Mouse (Mus musculus) adrenal gland, postnatal 10 days (tissue): ENCODE measurements around the gene Tbx19. TPM values are rescaled to one million over a fixed set of nuclear protein-coding genes. Genes with fewer than 3 reads are reported as not detected.

ENCODE experiments used
- DNase-seq: peaks from one replicate; pipeline ENCODE4 v3.0.0; 2021; ENCODE audit warnings: mixed read lengths
- total RNA-seq, 2 experiments: library from RNA; stranded (reverse); gene quantifications; 2 replicates each; pipeline ENCODE4 v1.2.3; 2021

The Tbx19 gene
- total RNA-seq, 2 experiments from 2014 or later, result not detected

DNA sequence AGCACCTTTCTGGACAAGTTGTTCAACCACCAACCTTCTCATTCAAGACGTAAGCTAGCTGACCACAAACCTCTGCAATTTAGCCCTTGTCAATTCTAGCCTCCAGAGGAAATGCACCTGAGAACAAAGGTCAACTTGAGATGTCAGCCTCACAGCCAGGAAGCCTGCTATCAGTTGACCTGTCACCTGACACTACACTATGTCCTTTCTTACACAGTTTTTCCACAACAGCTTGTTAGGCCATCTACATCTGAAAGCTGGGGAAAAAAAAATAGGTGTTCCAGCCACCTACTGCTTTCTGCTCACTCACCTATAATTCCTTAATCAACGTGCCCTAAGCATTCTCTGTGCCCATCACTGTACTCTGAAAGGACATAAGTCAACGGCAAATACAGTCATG, 23.6 kb upstream of the Tbx19 start:
- DNase-seq, result no peak

DNA sequence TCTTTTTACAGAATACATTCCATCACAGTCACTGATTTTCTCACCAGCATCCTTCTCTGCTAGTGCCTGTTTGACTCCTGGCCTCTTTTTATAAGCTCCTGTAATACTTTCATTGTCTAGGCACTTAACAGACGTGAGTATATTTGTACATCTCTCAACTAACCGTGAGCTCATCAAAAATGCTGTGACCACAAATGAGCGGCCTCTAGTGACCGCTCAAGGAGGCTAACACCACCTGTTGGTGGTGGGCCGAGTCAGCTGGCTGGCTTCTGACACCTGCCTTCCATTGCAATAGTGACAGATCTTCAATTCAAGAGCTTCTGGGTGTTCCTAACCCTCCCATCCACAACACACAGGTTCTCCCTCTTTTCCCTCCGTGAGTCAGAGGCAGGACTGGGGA, 22.8 kb upstream of the Tbx19 start:
- DNase-seq, result no peak

DNA sequence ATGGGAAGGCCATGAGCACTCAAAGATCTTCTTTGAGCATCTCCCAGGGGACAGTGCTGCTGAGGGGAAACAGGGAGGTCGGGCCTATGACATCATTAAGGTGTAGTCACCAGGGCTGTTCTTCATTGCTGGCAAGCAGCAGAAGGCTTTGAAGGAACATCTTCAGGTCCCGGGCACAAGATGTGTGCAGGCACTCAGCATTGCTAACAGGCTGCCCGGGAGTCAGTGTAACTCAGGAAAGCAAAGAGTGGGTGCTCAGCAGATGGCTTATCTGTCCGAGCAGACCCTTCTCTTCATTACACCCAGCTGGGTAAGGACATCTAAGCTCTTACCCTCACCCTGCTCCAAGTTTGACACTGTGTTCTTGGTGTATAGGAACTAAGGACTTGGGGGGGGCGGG, 18.7 kb upstream of the Tbx19 start:
- no peak for DNase-seq

DNA sequence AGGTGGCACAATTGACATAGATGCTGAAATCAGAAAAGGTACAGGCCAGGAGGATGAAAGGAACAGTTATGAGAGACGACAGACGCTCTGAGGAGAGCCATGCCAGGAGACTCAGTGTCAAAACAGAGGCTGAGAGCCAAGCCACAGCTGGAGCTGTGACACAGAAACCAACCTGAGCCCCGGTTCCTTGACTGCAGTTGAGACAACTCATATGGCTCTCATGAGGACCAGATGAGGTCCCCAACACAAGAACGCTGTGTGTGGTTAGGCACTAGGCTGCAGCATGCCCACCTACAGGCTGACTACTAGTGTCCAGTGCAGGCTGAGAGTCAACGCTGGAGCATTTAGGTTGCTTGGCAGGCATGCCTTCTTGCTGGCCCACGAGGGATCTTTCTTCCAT, 17.5 kb upstream of the Tbx19 start:
- DNase-seq, result no peak

DNA sequence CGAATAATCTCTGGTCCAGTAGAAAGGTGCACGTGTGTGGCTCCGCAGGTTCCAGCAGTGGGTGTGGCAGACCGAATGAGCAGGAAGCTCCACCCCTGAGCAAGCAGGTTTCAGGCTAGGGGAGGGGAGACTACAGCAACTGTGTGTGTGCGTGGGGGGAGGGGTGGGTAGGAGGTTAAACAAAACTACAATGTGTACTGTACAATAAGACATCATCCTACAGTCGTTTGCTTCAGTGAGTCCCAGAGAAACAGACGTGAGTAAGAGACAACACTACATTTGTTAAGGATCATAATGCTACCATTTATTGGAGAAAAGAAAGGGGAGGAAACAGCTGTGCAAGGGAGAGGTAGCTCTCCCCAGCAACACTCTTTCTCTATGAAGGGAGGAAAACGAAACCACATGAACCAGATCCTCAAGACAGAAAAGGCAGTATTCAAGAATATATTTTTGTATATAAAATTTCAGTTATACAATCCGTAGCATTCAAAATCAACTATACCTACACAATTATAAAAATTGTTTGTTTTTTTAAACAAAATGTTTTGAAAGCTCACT, 13.6 kb upstream of the Tbx19 start:
- DNase-seq, result no peak

DNA sequence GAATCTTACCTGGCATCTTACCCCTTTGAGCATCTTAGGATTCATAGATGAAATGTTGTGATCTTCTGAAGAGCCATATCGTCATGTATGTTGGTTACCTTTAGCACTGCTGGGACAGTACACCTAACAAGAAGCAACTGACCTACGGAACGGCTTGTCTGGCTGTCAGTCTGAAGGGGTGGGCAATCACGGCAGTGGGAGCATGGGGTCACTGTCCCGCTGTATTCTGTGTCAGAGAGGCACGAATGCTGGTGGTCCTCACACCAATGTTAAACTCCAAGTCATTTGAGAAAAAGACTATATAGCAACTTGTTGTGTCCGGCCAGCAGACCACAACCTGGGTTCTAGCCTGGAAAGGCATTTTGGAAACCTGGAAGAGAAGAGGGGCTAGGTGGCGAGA, 10.7 kb upstream of the Tbx19 start:
- DNase-seq, result no peak

DNA sequence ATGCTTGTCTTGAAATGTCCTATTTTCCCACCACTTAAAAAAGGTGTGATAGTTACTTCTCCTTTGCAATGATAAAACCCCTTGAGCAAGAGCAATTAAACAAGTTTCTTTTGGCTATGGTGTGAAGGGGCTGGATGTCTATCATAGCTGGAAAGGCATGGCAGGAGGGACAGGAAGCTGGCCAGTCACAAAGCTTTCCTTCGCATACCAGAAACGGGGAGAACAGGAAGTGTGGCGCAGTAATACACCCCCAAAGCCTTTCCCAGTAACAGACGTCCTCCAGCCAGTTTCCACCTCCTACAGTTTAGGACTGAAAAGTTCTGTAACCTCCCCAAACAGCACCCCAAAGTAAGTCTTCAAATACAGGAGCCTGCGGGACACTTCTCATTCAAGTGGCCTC, 9.6 kb upstream of the Tbx19 start:
- no peak for DNase-seq

DNA sequence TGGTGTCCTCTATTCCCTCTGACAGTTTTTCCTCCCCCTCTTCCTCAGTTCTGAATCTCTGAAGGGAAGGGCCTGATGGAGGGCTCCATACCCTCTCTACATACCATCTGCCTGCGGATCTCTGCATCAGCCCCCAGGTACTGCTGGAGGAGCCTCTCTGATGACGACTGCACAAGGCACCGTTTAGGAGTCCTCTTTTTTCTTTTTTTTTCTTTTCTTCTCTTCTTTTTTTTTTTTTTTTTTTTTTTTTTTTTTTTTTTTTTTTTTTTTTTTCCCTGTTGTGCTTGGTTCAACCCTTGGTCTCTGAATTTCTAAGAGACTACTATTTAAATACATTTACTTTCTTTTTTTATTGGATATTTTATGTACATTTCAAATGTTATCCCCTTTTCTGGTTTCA, 8.9 kb upstream of the Tbx19 start:
- DNase-seq, result no peak

DNA sequence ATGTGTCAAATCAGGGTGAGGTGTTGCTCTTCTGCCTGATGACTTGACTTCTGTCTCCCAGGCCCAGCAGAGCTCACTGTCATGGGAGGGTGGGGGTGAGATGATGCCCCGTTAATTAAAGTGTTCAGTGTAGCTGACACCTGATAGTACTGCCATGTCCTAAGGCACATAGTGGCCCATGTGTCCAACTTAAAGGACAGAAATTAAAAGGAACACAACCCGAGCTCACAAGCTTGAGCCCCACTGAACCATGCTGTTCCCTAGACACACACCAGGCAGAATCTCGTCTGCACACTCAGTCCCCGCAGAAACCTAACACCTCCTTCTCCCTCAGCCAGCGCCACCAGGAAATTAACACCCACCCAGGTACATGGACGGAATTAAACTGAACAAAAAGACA, 4.3 kb upstream of the Tbx19 start:
- no peak for DNase-seq

DNA sequence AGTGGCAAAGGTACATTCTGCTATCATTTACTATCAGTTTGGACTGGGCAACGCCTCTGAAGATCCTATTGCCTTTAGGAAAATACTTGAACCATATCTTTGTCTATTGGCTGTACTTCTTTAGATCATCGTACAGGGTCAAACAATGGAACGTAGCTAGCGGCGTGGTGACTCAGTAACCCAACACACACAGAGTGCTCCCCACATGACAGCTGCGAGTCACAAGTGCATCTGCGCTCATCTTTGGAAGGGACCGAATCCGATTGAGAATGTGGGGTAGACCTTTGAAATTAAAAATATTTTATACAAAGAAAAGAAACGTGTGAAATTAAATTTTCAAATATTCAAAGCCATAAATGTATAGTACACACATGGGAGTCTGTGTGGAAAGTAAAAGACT, 1.7 kb downstream of the Tbx19 start:
- no peak for DNase-seq

DNA sequence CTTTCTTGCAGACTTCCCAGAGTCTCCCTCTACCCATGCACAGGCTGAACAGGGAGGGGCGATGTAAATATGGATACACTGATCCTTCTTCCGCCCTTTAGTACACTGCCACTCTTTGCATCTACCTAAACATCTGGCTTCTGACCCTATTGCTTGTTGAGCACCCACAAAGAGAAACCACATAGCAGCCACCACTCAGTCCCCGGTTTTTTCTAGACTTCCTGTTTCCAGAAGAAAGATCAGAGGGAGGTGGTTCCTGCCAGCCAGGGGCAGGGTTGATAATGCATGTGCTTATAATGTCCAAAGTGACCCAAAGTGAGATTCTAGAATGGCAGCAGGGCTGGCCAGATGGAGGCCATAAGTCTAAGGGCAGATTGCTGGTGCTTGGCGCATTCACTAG, 6.4 kb downstream of the Tbx19 start:
- DNase-seq, result no peak

DNA sequence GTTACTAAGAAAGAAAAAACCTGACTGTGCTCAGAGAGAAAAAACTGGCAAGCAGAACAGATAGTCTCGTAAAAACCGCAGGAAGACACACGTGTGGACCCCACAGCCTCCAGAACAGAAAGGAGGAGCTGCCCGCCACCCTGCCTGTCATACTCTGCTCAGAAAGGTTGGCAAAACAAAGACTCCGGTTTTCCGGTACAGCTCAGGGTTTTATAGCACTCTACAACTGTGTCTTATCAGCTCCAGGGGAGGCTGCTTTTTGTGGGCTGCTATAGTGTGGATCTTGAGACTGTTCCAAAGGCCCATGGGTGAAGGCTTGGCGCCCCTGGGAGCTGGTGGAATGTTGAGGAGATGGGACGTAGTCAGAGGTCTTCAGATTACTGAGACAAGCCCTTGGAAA, 9.4 kb downstream of the Tbx19 start:
- DNase-seq, result no peak

DNA sequence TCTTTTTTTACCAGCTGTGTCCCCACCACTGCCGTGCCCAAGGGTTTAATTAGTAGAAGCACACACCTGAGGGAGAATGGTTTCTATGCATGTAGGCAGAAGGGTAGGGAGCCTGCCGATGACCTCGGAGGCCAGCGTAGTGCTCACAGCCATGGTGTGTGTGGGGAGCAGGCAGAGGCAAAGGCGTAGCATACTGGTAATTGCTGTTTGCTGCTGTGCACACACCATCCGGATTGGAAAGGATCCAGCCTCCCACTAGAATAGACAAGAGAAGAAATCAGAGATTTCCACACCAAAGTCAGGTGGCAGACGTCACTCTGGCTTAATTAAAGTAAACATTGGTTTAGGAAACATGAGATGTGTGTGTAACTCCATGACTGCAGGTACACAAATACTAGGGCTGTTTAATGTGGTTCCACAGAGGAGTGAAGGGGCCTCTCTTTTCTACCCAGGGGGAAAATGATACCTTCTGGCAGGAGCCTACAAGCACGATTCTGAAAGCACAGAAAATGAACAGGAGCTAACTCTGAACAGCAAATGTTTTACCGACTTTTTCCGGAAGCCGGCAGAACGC, 18.1 kb downstream of the Tbx19 start:
- DNase-seq, result no peak

DNA sequence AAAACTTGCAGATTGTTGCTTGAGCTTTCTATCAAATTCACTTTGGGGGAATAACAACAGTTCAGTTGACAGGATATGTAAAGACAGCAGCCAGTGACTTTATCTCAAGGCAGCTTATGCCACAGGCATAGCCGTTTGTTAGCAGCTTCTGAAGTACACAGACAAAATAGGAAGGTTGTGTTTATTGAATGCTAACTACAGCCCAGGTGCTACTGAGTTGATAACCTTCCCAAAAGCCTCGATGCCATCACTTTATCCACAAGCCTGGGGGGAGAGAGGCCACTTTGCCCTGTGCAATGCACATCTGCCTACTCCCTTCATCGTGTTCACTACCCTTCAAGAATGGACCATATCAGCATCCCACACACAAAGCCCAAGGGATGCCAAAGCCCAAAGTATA, 20.3 kb downstream of the Tbx19 start:
- DNase-seq, result no peak

DNA sequence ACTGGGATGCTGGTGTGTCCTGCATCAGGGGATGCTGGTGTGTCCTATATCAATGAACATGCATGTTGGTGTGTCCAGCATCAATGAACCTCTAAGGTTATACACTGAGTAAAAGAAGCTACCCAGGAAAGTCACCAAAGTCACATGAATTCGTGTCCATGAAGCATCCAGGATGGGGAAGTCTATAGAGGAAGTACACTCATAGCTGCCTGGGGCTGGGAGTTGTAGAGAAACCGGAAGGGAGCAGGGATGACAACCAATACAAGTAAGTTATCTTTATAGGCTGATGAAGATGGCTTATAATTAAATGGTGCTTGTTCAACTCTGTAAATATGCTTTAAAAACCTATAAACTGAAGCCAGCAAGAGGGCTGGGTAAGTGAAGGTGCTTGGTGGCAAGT, 26.7 kb downstream of the Tbx19 start:
- DNase-seq, result no peak

DNA sequence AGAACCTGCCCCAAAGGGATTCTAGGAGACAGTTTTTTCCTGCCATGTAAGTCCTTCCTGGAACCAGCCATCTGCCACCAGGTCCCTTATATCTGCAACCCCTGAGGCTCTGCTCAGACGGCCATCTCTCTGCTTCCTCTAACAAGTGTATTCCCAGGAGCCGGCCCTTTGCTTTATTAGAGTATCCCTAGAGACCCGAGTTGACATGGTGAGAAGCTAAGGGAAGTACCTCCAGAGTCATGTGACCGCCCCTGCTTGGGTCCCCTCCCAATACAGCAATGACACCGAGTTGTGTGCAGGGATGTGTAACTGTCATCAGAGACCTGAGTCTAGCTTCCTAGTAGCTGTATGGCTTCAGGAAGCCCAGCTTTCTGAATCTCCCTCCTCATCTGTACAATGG, 27.3 kb downstream of the Tbx19 start:
- no peak for DNase-seq

DNA sequence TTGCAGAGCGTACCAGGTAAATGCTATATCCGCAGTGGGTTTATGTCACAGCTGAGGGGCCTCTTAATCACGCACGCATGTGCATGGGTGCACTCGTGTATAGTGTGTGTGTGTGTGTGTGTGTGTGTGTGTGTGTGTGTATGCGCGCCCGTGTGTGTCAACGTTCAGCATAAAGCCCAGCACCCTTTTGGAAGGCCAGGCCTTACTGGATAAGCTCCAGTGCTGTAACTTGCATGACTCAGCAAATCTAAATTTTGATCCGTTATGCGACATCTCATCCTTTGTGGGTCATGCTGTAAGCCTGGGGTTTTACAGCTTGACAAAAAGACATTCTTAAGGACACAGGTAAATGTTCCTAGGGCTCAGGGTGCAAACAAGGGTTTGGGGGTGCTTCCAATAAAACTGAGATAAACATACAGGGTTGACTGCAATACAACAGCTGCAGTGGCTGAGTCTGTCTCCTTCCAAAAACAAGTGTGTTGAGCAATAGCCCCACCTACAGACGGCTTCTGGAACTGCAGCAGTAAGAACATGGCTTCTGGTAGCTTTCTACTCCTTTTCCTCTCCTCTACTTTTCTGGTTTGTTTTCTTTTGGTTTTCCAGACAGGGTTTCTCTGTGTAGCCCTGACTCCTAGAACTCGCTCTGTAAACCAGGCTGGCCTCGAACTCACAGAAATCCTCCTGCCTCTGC, 28.2 kb downstream of the Tbx19 start:
- DNase-seq, result peak; percentile 82

DNA sequence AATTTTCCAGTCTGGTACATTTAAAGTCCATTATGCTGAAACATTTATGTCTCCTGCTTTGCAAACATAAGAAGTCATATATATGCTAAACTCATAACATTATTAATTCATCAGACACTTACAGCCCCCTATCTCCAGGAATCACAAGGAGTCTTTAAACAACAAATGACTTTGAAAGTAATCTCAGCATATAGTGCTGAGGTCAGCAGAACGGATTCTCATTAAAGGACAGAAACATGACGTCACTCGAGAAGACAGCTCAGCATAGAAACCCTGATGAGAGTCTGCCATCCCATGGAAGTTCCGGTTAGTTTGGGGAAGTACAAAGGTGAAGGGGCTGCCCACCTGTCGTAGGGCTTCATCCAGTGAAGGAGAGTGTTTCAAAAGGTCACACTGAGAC, 31.0 kb downstream of the Tbx19 start:
- no peak for DNase-seq

DNA sequence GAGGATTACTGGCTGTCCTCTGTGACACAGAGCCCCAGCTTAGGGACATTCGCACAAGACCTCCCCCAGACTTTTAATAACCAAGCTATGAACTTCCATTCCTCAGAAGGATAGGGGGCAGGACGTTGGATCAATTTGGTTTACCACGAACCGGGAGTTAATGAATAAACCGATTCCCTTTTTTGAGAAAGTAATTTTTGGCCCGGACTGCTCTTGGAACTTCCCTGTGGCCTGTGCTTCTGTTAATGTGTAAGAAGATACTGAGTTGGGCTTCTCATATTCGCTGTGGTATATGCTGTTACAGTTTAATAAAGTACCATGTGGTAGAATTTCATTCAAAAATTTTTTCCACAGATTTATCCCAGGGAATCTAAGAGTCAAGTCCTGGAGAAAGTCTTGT, 39.5 kb downstream of the Tbx19 start:
- DNase-seq, result no peak

DNA sequence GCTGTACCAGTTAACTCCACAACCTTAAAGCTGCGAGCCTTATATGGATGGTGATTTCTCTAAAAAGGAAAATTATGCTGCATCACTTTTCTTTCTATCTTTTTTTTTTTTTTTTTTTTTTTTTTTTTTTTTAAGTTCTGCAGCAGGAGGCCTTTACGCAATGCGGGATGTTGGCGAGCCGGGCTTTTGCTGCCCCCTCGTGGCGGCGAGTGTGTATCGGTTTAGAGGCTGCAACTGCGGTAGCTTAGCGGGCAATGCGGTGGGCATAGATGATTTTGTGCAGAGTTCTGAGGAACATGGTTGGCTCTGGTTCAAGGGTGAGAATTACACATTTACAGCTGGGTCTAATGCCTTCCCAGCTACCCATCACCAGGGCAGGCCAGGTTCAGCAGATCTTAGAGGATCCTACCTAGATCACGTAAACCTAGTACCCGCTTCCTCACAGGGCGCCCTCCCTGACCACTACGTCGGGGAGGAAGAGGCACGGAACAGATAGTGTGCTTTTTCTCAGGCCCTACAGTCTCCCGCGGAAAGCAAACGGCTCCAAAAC, 40.1 kb downstream of the Tbx19 start:
- peak; percentile 93 for DNase-seq

DNA sequence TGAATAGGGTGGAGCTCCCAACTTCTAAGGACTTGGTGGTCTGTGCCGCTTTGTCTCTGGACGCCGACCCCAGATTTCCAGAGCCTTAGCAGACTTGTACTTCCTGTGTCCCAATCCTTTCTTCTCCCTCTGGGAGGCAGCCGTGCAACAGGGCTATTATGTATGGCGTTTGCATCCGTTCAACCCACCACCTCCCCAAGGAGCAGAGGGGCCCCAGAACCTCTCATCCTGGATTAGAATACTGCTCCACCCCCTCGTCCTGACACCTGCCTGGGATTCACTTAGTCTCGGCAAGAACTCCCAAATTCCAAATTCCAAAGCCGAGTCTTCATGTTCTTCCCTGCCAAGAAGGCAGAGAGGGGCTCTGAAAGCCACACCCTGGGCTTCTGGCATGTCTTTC, 40.8 kb downstream of the Tbx19 start:
- DNase-seq, result no peak

DNA sequence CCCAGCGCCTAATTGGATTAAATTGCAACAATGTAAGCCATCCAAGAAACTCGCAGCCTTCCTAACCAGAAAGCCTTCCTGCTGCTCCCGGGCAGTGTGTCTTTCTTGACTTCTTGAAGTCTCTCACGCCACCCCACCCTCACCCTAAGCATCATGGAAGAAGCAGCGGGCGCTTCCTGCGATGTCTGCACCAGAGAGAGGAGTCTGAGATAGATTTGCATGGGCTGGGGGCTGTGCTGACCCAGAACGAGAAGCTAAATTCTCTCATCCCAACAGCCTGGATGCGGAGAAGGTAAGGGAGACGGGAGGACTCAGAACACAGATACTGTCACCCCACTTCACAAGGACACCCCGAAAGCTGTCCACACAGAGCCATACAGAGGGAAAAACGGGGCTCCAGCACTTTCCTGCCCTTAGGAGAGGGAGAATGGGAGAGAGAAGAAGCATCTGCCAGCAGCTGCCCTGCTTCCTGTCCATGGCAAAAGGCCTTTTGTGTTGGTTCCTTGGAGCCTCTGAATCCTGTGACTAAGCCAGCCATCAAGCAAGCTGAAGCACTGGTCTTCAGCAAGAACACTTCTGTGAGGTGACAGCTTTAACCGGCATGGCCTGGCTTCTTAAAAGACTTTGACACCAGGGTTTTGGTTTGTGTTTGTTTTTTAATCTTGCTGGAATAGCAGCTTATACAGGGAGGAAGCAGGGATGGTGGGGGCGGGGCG, 41.4 kb downstream of the Tbx19 start:
- no peak for DNase-seq

DNA sequence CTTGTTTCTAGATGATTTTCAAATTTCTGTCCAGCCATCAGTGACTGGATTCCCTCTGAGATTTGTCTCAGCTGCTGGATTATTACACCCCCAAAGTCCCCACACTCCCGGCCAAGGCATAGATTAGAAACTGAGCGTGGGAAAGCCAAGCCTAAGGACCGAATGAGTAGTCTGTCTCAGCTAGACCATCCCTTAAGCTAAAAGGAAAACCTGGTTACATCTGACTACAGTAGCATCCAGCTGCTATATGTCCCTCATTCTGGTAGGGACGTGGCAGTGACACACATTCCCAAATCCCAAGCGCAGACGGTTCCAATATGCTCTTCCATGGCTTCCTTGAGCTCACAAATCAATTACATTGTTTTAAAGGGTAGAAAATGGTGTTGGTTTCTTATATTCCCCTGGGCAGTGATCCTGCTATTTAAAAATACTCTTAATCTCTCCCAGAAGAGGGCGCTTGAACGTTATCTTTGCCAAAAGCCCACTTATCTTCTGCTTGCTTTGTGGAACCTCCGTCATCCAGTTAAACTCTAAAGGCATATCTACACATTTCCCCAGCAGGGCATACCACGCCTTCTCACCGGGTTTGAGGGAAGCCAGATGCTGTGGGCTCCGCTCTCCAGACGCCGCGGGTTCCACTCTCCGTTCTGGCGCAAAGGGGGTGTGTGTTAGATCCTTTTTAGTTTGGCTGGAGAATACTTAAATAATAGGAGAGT, 46.0 kb downstream of the Tbx19 start:
- no peak for DNase-seq
